Mouse (Mus musculus) G1E (cell line): ENCODE results near the gene Aptx. TPM values are rescaled to one million over a fixed set of nuclear protein-coding genes. Genes with fewer than 3 reads are reported as not detected.

ENCODE experiments used
- ATAC-seq: 2 replicates; pipeline ENCODE4 v1.8.0; 2016; ENCODE audit warnings: mild to moderate bottlenecking; ENCODE audit not compliant: insufficient number of reproducible peaks, poor library complexity, low FRiP score, severe bottlenecking; ENCODE audit errors: extremely low read depth
- DNase-seq: peaks from one replicate; pipeline ENCODE4 v3.0.0; 2012; ENCODE audit warnings: low spot score
- H3K27me3 ChIP-seq: 2 replicates; pipeline ENCODE4 v1.6.1; 2012; ENCODE audit warnings: mild to moderate bottlenecking, low read length, inconsistent platforms; ENCODE audit not compliant: insufficient read depth
- H3K36me3 ChIP-seq: replicated peaks from 2 replicates; pipeline ENCODE3; 2012; ENCODE audit warnings: mild to moderate bottlenecking, inconsistent platforms
- H3K4me1 ChIP-seq: 2 replicates; pipeline ENCODE4 v1.6.1; 2012; ENCODE audit warnings: low read depth, low read length, inconsistent platforms, mixed read lengths; ENCODE audit not compliant: insufficient read depth
- H3K4me3 ChIP-seq: 2 replicates; pipeline ENCODE4 v1.5.1; 2012; ENCODE audit warnings: low read depth, mild to moderate bottlenecking, inconsistent platforms, low read length, moderate library complexity, mixed read lengths
- H3K9me3 ChIP-seq: replicated peaks from 2 replicates; pipeline ENCODE4 v1.6.1; 2012; ENCODE audit warnings: inconsistent platforms
- CTCF ChIP-seq: IDR thresholded peaks from 2 replicates; pipeline ENCODE4 v1.5.1; 2012; ENCODE audit warnings: low read depth, low read length, inconsistent platforms, mixed read lengths
- GATA1 ChIP-seq: IDR thresholded peaks from 2 replicates; pipeline ENCODE4 v1.6.1; 2012; ENCODE audit warnings: borderline replicate concordance, low read length, inconsistent platforms, mixed read lengths
- GATA2 ChIP-seq: IDR thresholded peaks from 2 replicates; pipeline ENCODE4 v1.6.1; 2012; ENCODE audit warnings: low read depth, low read length, inconsistent platforms, borderline replicate concordance
- POLR2AphosphoS5 ChIP-seq: IDR thresholded peaks from 2 replicates; pipeline ENCODE4 v1.6.1; 2012; ENCODE audit warnings: low read depth, low read length, inconsistent platforms; ENCODE audit not compliant: insufficient replicate concordance
- TAL1 ChIP-seq: conservative IDR thresholded peaks from 2 replicates; pipeline ENCODE4 v1.6.1; 2012; ENCODE audit warnings: low read depth, low read length, inconsistent platforms, mixed read lengths
- polyA plus RNA-seq: library from polyadenylated mRNA; stranded (reverse); fragments of >175 nt; gene quantifications from 2 replicates; pipeline ENCODE4 v1.2.3, GENCODE M21; 2012
- total RNA-seq, 2 experiments: library from RNA; stranded (forward) in 1 of 2; stranded (reverse) in 1 of 2; fragments of 200-1000 nt in 1 of 2; fragments of >200 nt in 1 of 2; fragmentation: Nextera tagmentation in 1 of 2; gene quantifications; 2 replicates each; pipeline ENCODE4 v1.2.3; 2014 to 2017

Gene Aptx
- total and polyA plus RNA-seq, 3 experiments = 5.2 to 12.4 (median 11.1) TPM

GRCm38 (mm10) chr4:40700216-40700615 lies 2.8 kb downstream of the Aptx start:
- H3K4me3 ChIP-seq = no peak overlapping the region
- ATAC-seq (no peak), DNase-seq (no peak)
- H3K27me3 ChIP-seq = no peaks in the 10 kb centered on the region
- no peak for TF ChIP-seq POLR2AphosphoS5
- no peak for TF ChIP-seq TAL1
- no peak for TF ChIP-seq GATA1
- TF ChIP-seq CTCF = no peak
- TF ChIP-seq GATA2 = no peak
- H3K4me1 ChIP-seq = peaks cover 32% of the 10 kb centered on the region
- H3K36me3 ChIP-seq = peaks cover 40% of the 10 kb centered on the region
- H3K9me3 ChIP-seq = no peaks in the 10 kb centered on the region

- no peak overlapping the region for H3K4me3 ChIP-seq
- peaks cover 70% of the 10 kb centered on the region for H3K36me3 ChIP-seq
- H3K9me3 ChIP-seq = no peaks in the 10 kb centered on the region
- ATAC-seq (no peak), DNase-seq (no peak)
- no peak for TF ChIP-seq GATA2
- TF ChIP-seq TAL1 = no peak
- no peak for TF ChIP-seq GATA1
- no peak for TF ChIP-seq POLR2AphosphoS5
- TF ChIP-seq CTCF = no peak
- H3K4me1 ChIP-seq = peaks cover 19% of the 10 kb centered on the region
- no peaks in the 10 kb centered on the region for H3K27me3 ChIP-seq
Observed at GRCm38 (mm10) chr4:40697059-40697458, 5.9 kb downstream of the Aptx start.

GRCm38 (mm10) chr4:40691100-40691499 lies 11.9 kb downstream of the Aptx start:
- Histone ChIP-seq H3K4me1 (no peaks in the 10 kb centered on the region), H3K36me3 (peaks cover 81% of the 10 kb centered on the region), H3K27me3 (no peaks in the 10 kb centered on the region), H3K4me3 (no peak overlapping the region), H3K9me3 (no peaks in the 10 kb centered on the region)
- TF ChIP-seq CTCF (no peak), POLR2AphosphoS5 (no peak), TAL1 (no peak), GATA1 (no peak), GATA2 (no peak)
- ATAC-seq (no peak), DNase-seq (no peak)

GRCm38 (mm10) chr4:40683306-40683705 lies 19.7 kb downstream of the Aptx start:
- Histone ChIP-seq H3K4me3 (no peak overlapping the region), H3K36me3 (peaks cover 46% of the 10 kb centered on the region), H3K27me3 (peaks cover 3% of the 10 kb centered on the region; the same call in 1 of the 2 replicates), H3K4me1 (no peaks in the 10 kb centered on the region), H3K9me3 (peaks cover 2% of the 10 kb centered on the region; the same call in 1 of the 2 replicates)
- no peak for ATAC-seq
- no peak for DNase-seq
- TF ChIP-seq GATA2 (no peak), GATA1 (no peak), TAL1 (no peak), POLR2AphosphoS5 (no peak), CTCF (no peak)

- Histone ChIP-seq H3K27me3 (peaks cover 3% of the 10 kb centered on the region), H3K4me1 (no peaks in the 10 kb centered on the region), H3K36me3 (peaks cover 38% of the 10 kb centered on the region), H3K9me3 (peaks cover 2% of the 10 kb centered on the region; the same call in 1 of the 2 replicates), H3K4me3 (no peak overlapping the region)
- DNase-seq (no peak), ATAC-seq (no peak)
- no peak for TF ChIP-seq TAL1
- TF ChIP-seq CTCF = no peak
- TF ChIP-seq POLR2AphosphoS5 = no peak
- TF ChIP-seq GATA2 = no peak
- no peak for TF ChIP-seq GATA1
Observed at GRCm38 (mm10) chr4:40682359-40682758, 20.6 kb downstream of the Aptx start.

GRCm38 (mm10) chr4:40681908-40682307 lies 21.1 kb downstream of the Aptx start:
- no peak overlapping the region for H3K4me3 ChIP-seq
- no peak for ATAC-seq

More at GRCm38 (mm10) chr4:40681908-40682307, 21.1 kb downstream of the Aptx start:
- Histone ChIP-seq H3K4me1 (0 out of 2 replicates have a peak, but pooled peaks cover 4% of the 10 kb centered on the region), H3K36me3 (peaks cover 35% of the 10 kb centered on the region), H3K27me3 (peaks cover 8% of the 10 kb centered on the region), H3K9me3 (peaks cover 2% of the 10 kb centered on the region; the same call in 1 of the 2 replicates)
- TF ChIP-seq GATA1 (no peak), TAL1 (no peak), CTCF (0 out of 2 replicates have a peak, but pooled peaks have one; percentile 5), POLR2AphosphoS5 (no peak), GATA2 (no peak)
- no peak for DNase-seq
